Mouse (Mus musculus): Measurements from ENCODE around the gene Hist3h2a. TPM values are rescaled to one million over a fixed set of nuclear protein-coding genes. Genes with fewer than 3 reads are reported as not detected.

Gene Hist3h2a
- polyA plus RNA-seq, 1 experiment from 2014 or later = 20.9 TPM

DNA sequence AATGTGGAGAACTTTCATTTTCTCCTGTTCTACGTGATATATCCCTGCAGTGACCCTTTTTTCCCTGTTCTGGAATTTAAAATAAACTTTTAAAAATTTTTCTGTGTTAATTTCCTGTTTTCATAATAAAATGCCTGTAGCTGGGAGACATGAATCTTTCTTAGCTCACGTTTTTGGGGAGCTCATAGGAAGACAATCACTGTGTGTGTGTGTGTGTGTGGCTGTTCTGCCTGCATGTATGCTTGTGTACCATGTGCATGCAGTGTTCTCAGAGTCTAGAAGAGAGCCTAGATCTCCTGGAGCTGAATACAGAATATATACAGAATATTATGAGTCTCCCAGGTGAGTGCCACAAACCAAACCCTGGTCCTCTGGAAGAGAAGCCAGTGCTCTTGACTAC lies 27.4 kb upstream of the Hist3h2a start:
- in situ Hi-C loops (cut with MboI; ENCODE audit: low pct_unique_long_range_greater_than_20kb) = no loop called here
- TF ChIP-seq CTCF (IDR thresholded peaks at IDR 0.05) = no peak
- POLR2A ChIA-PET = interaction anchor here (0.5 kb wide), 1 partner anchor 61 kb away, joined by 3 read pairs; no protein-coding TSS in a partner anchor
- no peak for DNase-seq (ENCODE audit: low read depth, low spot score)
- ATAC-seq = no peak
- H3K27me3 ChIP-seq = peaks cover 3% of the 10 kb centered on the region
- CTCF ChIA-PET = interaction anchor here (0.7 to 7.5 kb wide), 3 partner anchors 10 to 50 kb away, joined by 3 to 64 read pairs (median 8); partner anchors contain the start of genes Btnl10 and Trim11

DNA sequence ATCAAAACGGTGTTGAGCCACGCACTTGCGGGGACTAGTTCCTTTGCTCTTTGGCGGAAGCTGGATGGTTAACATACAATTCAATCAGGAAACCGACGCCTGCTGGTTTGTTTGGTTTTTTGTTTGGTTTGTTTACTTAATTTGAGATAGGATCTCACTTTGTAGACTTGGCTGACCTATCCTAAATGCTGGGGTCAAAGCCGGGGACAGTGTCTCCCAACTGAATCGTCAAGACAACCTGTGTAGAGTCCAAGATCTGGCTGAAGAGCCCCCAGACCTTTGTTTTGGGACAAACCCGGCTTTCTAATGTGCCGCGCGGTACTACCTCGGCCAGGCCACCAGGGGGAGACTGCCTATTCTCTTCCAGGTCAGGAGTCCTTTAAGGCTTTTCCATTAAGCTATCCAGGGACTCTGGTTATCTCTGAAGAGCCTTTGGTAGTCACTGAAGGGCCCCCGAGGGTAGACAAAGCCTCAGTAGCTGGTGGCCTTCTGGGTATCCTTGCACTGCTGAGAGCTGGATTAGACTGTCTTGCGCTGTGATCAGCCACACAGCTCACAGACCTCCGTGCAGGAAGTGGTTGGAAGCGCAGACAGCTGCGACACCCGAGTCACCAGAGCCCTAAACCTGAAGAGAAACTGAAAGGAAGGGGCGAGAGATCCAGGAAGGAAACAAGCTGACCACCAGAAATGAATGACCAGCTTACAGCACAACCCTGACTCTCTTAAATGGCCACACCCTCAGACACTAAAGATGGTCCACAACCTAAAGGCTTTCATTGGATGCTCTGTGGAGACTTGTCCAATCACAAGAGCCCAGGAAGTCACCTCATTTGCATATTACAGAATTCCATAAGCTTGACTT lies 26.5 kb upstream of the Hist3h2a start:
- in situ Hi-C loops (cut with MboI; ENCODE audit: low pct_unique_long_range_greater_than_20kb) = no loop called here
- DNase-seq (ENCODE audit: low read depth, low spot score) (no peak), ATAC-seq (no peak)
- POLR2A ChIA-PET = interaction anchor here (0.7 to 0.9 kb wide), 4 partner anchors 19 to 61 kb away, joined by 3 read pairs; partner anchors contain the start of genes 2810021J22Rik, Hist3h2a, Hist3h2ba and Trim17
- peak; percentile 81 for TF ChIP-seq CTCF (IDR thresholded peaks at IDR 0.05)
- peaks cover 3% of the 10 kb centered on the region for H3K27me3 ChIP-seq
- CTCF ChIA-PET = interaction anchor here (0.6 to 7.5 kb wide), 10 partner anchors 9 to 49 kb away, joined by 3 to 64 read pairs (median 4); partner anchors contain the start of genes Btnl10, Hist3h2a, Hist3h2ba and Trim11

DNA sequence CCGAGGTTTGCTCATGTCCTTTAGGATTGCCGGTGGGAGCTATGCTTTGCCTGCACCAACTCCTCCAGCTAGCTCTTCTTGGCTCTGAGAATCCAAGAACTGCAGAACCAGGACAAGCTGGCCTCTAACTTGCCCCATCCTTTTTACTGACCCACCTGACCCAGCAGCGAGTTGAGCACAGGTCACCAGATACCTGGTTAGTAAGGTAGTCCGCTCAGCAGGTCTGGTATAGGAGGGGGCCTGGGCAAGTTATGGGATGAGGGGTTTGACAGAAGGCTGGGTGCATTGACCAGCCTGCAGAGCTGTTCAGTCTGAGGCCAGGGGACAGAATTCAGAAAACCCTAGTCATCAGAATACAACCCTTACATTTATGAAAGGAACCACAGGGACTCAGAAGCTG lies 25.4 kb upstream of the Hist3h2a start:
- ChIA-PET POLR2A (interaction anchor here (0.9 to 1.2 kb wide), 2 partner anchors 15 to 18 kb away, joined by 3 to 4 read pairs; no protein-coding TSS in a partner anchor), CTCF (interaction anchor here (1.2 to 7.5 kb wide), 6 partner anchors 8 to 48 kb away, joined by 4 to 64 read pairs (median 5); partner anchors contain the start of genes Btnl10, Hist3h2ba and Trim11)
- peaks cover 2% of the 10 kb centered on the region for H3K27me3 ChIP-seq
- in situ Hi-C loops (cut with MboI; ENCODE audit: low pct_unique_long_range_greater_than_20kb) = no loop called here
- DNase-seq (ENCODE audit: low read depth, low spot score) = no peak
- no peak for ATAC-seq
- no peak for TF ChIP-seq CTCF (IDR thresholded peaks at IDR 0.05)

DNA sequence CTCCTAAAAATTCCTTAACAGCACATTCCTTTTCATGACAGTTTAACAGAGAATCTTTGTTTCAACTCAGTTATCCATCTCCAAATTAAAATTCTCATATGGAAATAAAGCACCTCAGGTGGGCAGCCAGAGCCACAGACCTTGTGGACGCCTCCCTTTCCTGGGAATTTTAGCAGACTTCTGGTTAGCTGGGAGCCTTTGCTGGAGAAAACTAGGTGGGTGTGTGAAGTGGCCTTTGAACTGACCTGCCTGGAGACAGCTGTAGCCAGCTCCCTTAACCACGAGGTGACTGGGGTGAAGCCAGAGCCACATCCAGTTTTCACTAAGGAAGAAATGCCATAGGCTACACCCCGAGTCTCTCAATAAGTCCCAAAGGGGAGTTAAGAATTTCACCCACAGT lies 24.8 kb upstream of the Hist3h2a start:
- CTCF ChIA-PET = interaction anchor here (7.5 kb wide), 1 partner anchor 13 kb away, joined by 64 read pairs; the partner anchor contains the start of gene Btnl10
- DNase-seq (ENCODE audit: low read depth, low spot score) = no peak
- POLR2A ChIA-PET = interaction anchor here (1.2 kb wide), 1 partner anchor 15 kb away, joined by 4 read pairs; no protein-coding TSS in a partner anchor
- ATAC-seq = no peak
- no peak for TF ChIP-seq CTCF (IDR thresholded peaks at IDR 0.05)
- no peaks in the 10 kb centered on the region for H3K27me3 ChIP-seq
- in situ Hi-C loops (cut with MboI; ENCODE audit: low pct_unique_long_range_greater_than_20kb) = no loop called here

- POLR2A ChIA-PET = no interaction called here
- ATAC-seq (no peak), DNase-seq (ENCODE audit: low read depth, low spot score) (no peak)
- CTCF ChIA-PET = interaction anchor here (1.4 to 7.5 kb wide), 3 partner anchors 10 to 51 kb away, joined by 4 to 64 read pairs (median 4); partner anchors contain the start of gene Btnl10
- no peaks in the 10 kb centered on the region for H3K27me3 ChIP-seq
- no peak for TF ChIP-seq CTCF (IDR thresholded peaks at IDR 0.05)
- in situ Hi-C loops (cut with MboI; ENCODE audit: low pct_unique_long_range_greater_than_20kb) = no loop called here
Measured at GRCm38 (mm10) chr11:58930254-58930653, 24.2 kb upstream of the Hist3h2a start.

- in situ Hi-C loops (cut with MboI; ENCODE audit: low pct_unique_long_range_greater_than_20kb) = no loop called here
- ATAC-seq (no peak), DNase-seq (ENCODE audit: low read depth, low spot score) (no peak)
- no peaks in the 10 kb centered on the region for H3K27me3 ChIP-seq
- ChIA-PET CTCF (interaction anchor here (0.8 to 7.5 kb wide), 4 partner anchors 9 to 50 kb away, joined by 3 to 64 read pairs (median 4); partner anchors contain the start of gene Btnl10), POLR2A (interaction anchor here (1.1 kb wide), 1 partner anchor 27 kb away, joined by 3 read pairs; no protein-coding TSS in a partner anchor)
- no peak for TF ChIP-seq CTCF (IDR thresholded peaks at IDR 0.05)
Measured at GRCm38 (mm10) chr11:58931576-58931975, 22.9 kb upstream of the Hist3h2a start.

- ChIA-PET POLR2A (interaction anchor here (3.0 kb wide), 1 partner anchor 10 kb away, joined by 16 read pairs; the partner anchor contains the start of gene Hist3h2ba), CTCF (no interaction called here)
- DNase-seq (ENCODE audit: low read depth, low spot score) = no peak
- ATAC-seq = no peak
- in situ Hi-C loops (cut with MboI; ENCODE audit: low pct_unique_long_range_greater_than_20kb) = no loop called here
- TF ChIP-seq CTCF (IDR thresholded peaks at IDR 0.05) = no peak
- H3K27me3 ChIP-seq = peaks cover 7% of the 10 kb centered on the region
Measured at GRCm38 (mm10) chr11:58937909-58938308, 16.6 kb upstream of the Hist3h2a start.

- peaks cover 12% of the 10 kb centered on the region for H3K27me3 ChIP-seq
- in situ Hi-C loops (cut with MboI; ENCODE audit: low pct_unique_long_range_greater_than_20kb) = no loop called here
- ChIA-PET CTCF (interaction anchor here (2.1 kb wide), 1 partner anchor 10 kb away, joined by 5 read pairs; the partner anchor contains the start of gene Hist3h2ba), POLR2A (interaction anchor here (3.0 kb wide), 1 partner anchor 10 kb away, joined by 16 read pairs; the partner anchor contains the start of gene Hist3h2ba)
- no peak for TF ChIP-seq CTCF (IDR thresholded peaks at IDR 0.05)
- DNase-seq (ENCODE audit: low read depth, low spot score) (no peak), ATAC-seq (peak; percentile 84)
Measured at GRCm38 (mm10) chr11:58938322-58939087, 16.0 kb upstream of the Hist3h2a start, which contains the start of gene Rnf187. Rnf187 (minus strand) TSS chr11:58938916.

GRCm38 (mm10) chr11:58939088-58939439 lies 15.4 kb upstream of the Hist3h2a start:
- in situ Hi-C loops (cut with MboI; ENCODE audit: low pct_unique_long_range_greater_than_20kb) = no loop called here
- peaks cover 13% of the 10 kb centered on the region for H3K27me3 ChIP-seq
- no peak for ATAC-seq
- no peak for DNase-seq (ENCODE audit: low read depth, low spot score)
- no peak for TF ChIP-seq CTCF (IDR thresholded peaks at IDR 0.05)
- POLR2A ChIA-PET = interaction anchor here (3.0 kb wide), 1 partner anchor 9 kb away, joined by 16 read pairs; the partner anchor contains the start of gene Hist3h2ba
- CTCF ChIA-PET = interaction anchor here (1.7 to 2.1 kb wide), 2 partner anchors 9 to 11 kb away, joined by 5 read pairs; partner anchors contain the start of gene Hist3h2ba

GRCm38 (mm10) chr11:58944136-58944535 lies 10.3 kb upstream of the Hist3h2a start:
- in situ Hi-C loops (cut with MboI; ENCODE audit: low pct_unique_long_range_greater_than_20kb) = no loop called here

More at GRCm38 (mm10) chr11:58944136-58944535, 10.3 kb upstream of the Hist3h2a start:
- ChIA-PET POLR2A (no interaction called here), CTCF (interaction anchor here (0.8 to 1.3 kb wide), 2 partner anchors 10 to 24 kb away, joined by 3 read pairs; no protein-coding TSS in a partner anchor)
- DNase-seq (ENCODE audit: low read depth, low spot score) (no peak), ATAC-seq (no peak)
- no peak for TF ChIP-seq CTCF (IDR thresholded peaks at IDR 0.05)
- peaks cover 16% of the 10 kb centered on the region for H3K27me3 ChIP-seq

All from Patski (cell line).